In genomic region chr5:103160314-103161195, GRCm38 (mm10) we compare ENCODE assay signal across 13 mouse cellular contexts. TPM values are rescaled to one million over a fixed set of nuclear protein-coding genes. Genes with fewer than 3 reads are reported as not detected.
A peak's percentile ranks its signal among the peaks of the same experiment; 100 is the strongest.
DNase-seq lines count a peak whose midpoint lies in the region; ATAC-seq lines count a peak whose summit lies in the region.
"Had no signal": no experiment of that assay in that cellular context is flagged by ENCODE, and none has a peak within 500 bp of the region (broad histone marks: within the 10 kb centered on the region; RNA-seq: fewer than 3 reads in every experiment).

No protein-coding gene starts in this region.

- H3K9ac ChIP-seq in embryonic facial prominence, embryonic 14.5 days (ENCODE audit: low read depth, low read length): no peak overlapping the region
- no peak overlapping the region for H3K9ac ChIP-seq in hindbrain, embryonic 16.5 days (ENCODE audit: low read depth, low read length)
- no peak overlapping the region for H3K9ac ChIP-seq in neural tube, embryonic 13.5 days
- H3K9ac ChIP-seq: liver, embryonic 14.5 days; stomach, embryonic 15.5 days had no signal

- no peaks in the 10 kb centered on the region for H3K4me1 ChIP-seq in embryonic facial prominence, embryonic 14.5 days (ENCODE audit: control insufficient read depth, insufficient read depth, low read length)
- H3K4me1 ChIP-seq in hindbrain, embryonic 16.5 days (ENCODE audit: control insufficient read depth, insufficient read depth, low read depth, low read length): peaks cover 23% of the 10 kb centered on the region
- H3K4me1 ChIP-seq in neural tube, embryonic 13.5 days (replicated peaks): peaks cover 30% of the 10 kb centered on the region
- H3K4me1 ChIP-seq: stomach, embryonic 15.5 days had no signal

- no peaks in the 10 kb centered on the region for H3K9me3 ChIP-seq in embryonic facial prominence, embryonic 14.5 days (ENCODE audit: control insufficient read depth, low read length)
- no peaks in the 10 kb centered on the region for H3K9me3 ChIP-seq in hindbrain, embryonic 16.5 days (ENCODE audit: control insufficient read depth, low read length)
- H3K9me3 ChIP-seq in neural tube, embryonic 13.5 days: no peaks in the 10 kb centered on the region
- H3K9me3 ChIP-seq: stomach, embryonic 15.5 days had no signal

- no peaks in the 10 kb centered on the region for H3K36me3 ChIP-seq in embryonic facial prominence, embryonic 14.5 days (ENCODE audit: control insufficient read depth, insufficient read depth, low read length)
- no peaks in the 10 kb centered on the region for H3K36me3 ChIP-seq in hindbrain, embryonic 16.5 days (ENCODE audit: control insufficient read depth, insufficient read depth, low read length)
- no peaks in the 10 kb centered on the region for H3K36me3 ChIP-seq in neural tube, embryonic 13.5 days
- H3K36me3 ChIP-seq: stomach, embryonic 15.5 days had no signal

- no peak overlapping the region for H3K4me3 ChIP-seq in embryonic facial prominence, embryonic 14.5 days (ENCODE audit: low read depth, low read length)
- no peak overlapping the region for H3K4me3 ChIP-seq in hindbrain, embryonic 16.5 days (ENCODE audit: low read length)
- H3K4me3 ChIP-seq in neural tube, embryonic 13.5 days: no peak overlapping the region
- H3K4me3 ChIP-seq: stomach, embryonic 15.5 days had no signal

- 69% methylated on average over 8 of the region's 8 CpGs for WGBS in embryonic facial prominence, embryonic 14.5 days
- WGBS in hindbrain, embryonic 16.5 days: 19% methylated on average over 8 of the region's 8 CpGs
- 28% methylated on average over 8 of the region's 8 CpGs for WGBS in neural tube, embryonic 13.5 days

- no peaks in the 10 kb centered on the region for H3K27me3 ChIP-seq in embryonic facial prominence, embryonic 14.5 days (replicated peaks; ENCODE audit: control insufficient read depth, insufficient read depth, low read length)
- no peaks in the 10 kb centered on the region for H3K27me3 ChIP-seq in hindbrain, embryonic 16.5 days (replicated peaks; ENCODE audit: control insufficient read depth, insufficient read depth, low read length)
- H3K27me3 ChIP-seq in neural tube, embryonic 13.5 days: no peaks in the 10 kb centered on the region
- H3K27me3 ChIP-seq: stomach, embryonic 15.5 days had no signal

- peak; percentile 28 to 42 for DNase-seq in layer of hippocampus, postnatal 10 days (ENCODE audit: low spot score in 2 of 2)
- no peak for DNase-seq in layer of hippocampus, adult 18-20 months (ENCODE audit: low spot score in 2 of 2)
- peak; percentile 6 for DNase-seq in embryonic facial prominence, embryonic 14.5 days (ENCODE audit: low spot score)
- DNase-seq in testis, postnatal 14 days (ENCODE audit: low spot score): no peak
- no peak for DNase-seq in gastrocnemius, postnatal 25 days
- DNase-seq: cerebellum, postnatal 36 days; kidney, postnatal 14 days had no signal

- ATAC-seq in embryonic facial prominence, embryonic 14.5 days (ENCODE audit: low read depth): no peak; the same call in 1 of the 2 replicates
- ATAC-seq in hindbrain, embryonic 16.5 days: peak; percentile 69
- ATAC-seq in neural tube, embryonic 13.5 days (ENCODE audit: low read depth): peak; percentile 84
- no peak for ATAC-seq in erythroblast, adult 5-6 weeks (replicated peaks; ENCODE audit: low FRiP score, poor library complexity, severe bottlenecking)
- ATAC-seq: CD4-positive, CD25-positive, alpha-beta regulatory T cell, adult 4 months had no signal

- H3K4me2 ChIP-seq in embryonic facial prominence, embryonic 14.5 days (ENCODE audit: low read depth, low read length): no peak overlapping the region
- H3K4me2 ChIP-seq in hindbrain, embryonic 16.5 days (ENCODE audit: low read length): peak overlapping the region; percentile 30
- peak overlapping the region; percentile 26; the same call in 1 of the 2 replicates for H3K4me2 ChIP-seq in neural tube, embryonic 13.5 days
- H3K4me2 ChIP-seq: stomach, embryonic 15.5 days had no signal

- no peak overlapping the region for H3K27ac ChIP-seq in embryonic facial prominence, embryonic 14.5 days (replicated peaks; ENCODE audit: low read depth, low read length)
- peak overlapping the region; percentile 77 for H3K27ac ChIP-seq in hindbrain, embryonic 16.5 days (ENCODE audit: low read depth, low read length)
- peak overlapping the region; percentile 88 for H3K27ac ChIP-seq in neural tube, embryonic 13.5 days (replicated peaks)
- H3K27ac ChIP-seq: liver, embryonic 14.5 days; stomach, embryonic 15.5 days had no signal

RNA-seq across cellular contexts. Expression of gene Mapk10, which starts 50.6 kb away (rescaled TPM):
- 100 to 1,000 TPM; 298 to 310 TPM for total RNA-seq in layer of hippocampus, postnatal 10 days (2021)
- 100 to 1,000 TPM; 454 to 460 TPM for total RNA-seq in layer of hippocampus, adult 18-20 months (2021)
- 4.9 and 5.3 TPM in 2 replicates for polyA plus RNA-seq in embryonic facial prominence, embryonic 14.5 days (2014; fragmentation: Nextera tagmentation; extraction: Ambion mirVana)
- 92.4 and 96.7 TPM in 2 replicates for polyA plus RNA-seq in hindbrain, embryonic 16.5 days (2015; fragmentation: Nextera tagmentation; extraction: Ambion mirVana)
- 82.3 and 87.9 TPM in 2 replicates for polyA plus RNA-seq in neural tube, embryonic 13.5 days (2015; fragmentation: Nextera tagmentation; extraction: Ambion mirVana)
- total RNA-seq in gastrocnemius, postnatal 25 days (2021): 1 to 10 TPM in 1 of 2 experiments, under 1 TPM in 1; 0.95 to 1.3 TPM
- not detected in 2 replicates for total RNA-seq in erythroblast, adult 5-6 weeks (2015; ENCODE audit: low replicate concordance)
- not detected in 2 replicates for total RNA-seq in erythroblast, adult 5-6 weeks (2017; ENCODE audit: low replicate concordance)
- polyA plus RNA-seq: CD4-positive, CD25-positive, alpha-beta regulatory T cell, adult 4 months had no signal

Comparison
In these comparisons a context has a peak if more than half of its experiments do, and no peak if none do; other contexts are left out.
1. DNase-seq: peak in layer of hippocampus, postnatal 10 days (2 of 2) and embryonic facial prominence, embryonic 14.5 days (single experiment); none in layer of hippocampus, adult 18-20 months (0 of 2), testis, postnatal 14 days (single experiment) and gastrocnemius, postnatal 25 days (single experiment).
2. ATAC-seq: peak in hindbrain, embryonic 16.5 days (single experiment) and neural tube, embryonic 13.5 days (single experiment); none in embryonic facial prominence, embryonic 14.5 days (single experiment) and erythroblast, adult 5-6 weeks (single experiment).
3. RNA of gene Mapk10, which starts 50.6 kb away (total RNA-seq): 454 to 460 TPM in layer of hippocampus, adult 18-20 months and 298 to 310 TPM in layer of hippocampus, postnatal 10 days; 0.95 to 1.3 TPM in gastrocnemius, postnatal 25 days and not detected in erythroblast, adult 5-6 weeks; every median in the first group is over 100 times any median in the second.